Mouse (Mus musculus): ENCODE measurements around the gene Hoxc10.

GRCm38 (mm10) chr15:102979936-102980335 lies 13.3 kb downstream of the Hoxc10 start:
- TF ChIP-seq CTCF (conservative IDR thresholded peaks at IDR 0.05; ENCODE audit: low read length) (no peak), POU5F1 (IDR thresholded peaks at IDR 0.05; ENCODE audit: borderline replicate concordance, low read length) (no peak)
